Comparison of ENCODE assay signal across 10 mouse cellular contexts in the genomic region with DNA sequence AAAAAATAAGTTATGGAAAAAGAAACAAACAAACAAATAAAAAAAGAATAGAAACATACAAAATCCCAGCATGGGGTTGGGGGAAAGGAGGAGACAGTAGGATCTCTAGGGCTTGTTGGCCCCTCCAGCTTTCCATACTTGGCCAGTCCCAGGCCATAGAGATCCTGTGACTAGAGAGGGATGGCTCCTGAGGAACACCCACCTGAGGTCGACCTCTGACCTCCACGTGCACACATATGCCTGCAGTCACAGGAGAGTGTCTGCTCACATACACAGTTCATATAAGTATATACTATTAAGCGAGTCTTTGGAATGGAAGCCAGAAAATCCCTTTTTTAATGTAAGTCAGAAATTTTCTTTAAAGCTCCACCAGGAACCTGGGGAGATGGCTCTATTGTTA. TPM values are rescaled to one million over a fixed set of nuclear protein-coding genes. Genes with fewer than 3 reads are reported as not detected.
DNase-seq lines count a peak whose midpoint lies in the region; ATAC-seq and TF ChIP-seq lines count a peak whose summit lies in the region.
"Had no signal": no experiment of that assay in that cellular context is flagged by ENCODE, and none has a peak within 500 bp of the region (broad histone marks: within the 10 kb centered on the region; RNA-seq: fewer than 3 reads in every experiment).

No protein-coding gene starts in this region.

- WGBS in forebrain, embryonic 14.5 days: 78% methylated on average over 3 of the region's 3 CpGs
- WGBS in forebrain, embryonic 12.5 days: 81% methylated on average over 3 of the region's 3 CpGs
- WGBS in kidney, embryonic 15.5 days: 86% methylated on average over 3 of the region's 3 CpGs
- 78% methylated on average over 3 of the region's 3 CpGs for WGBS in neural tube, embryonic 14.5 days
- 80% methylated on average over 3 of the region's 3 CpGs for WGBS in limb, embryonic 10.5 days

- no peak overlapping the region for H3K4me2 ChIP-seq in forebrain, embryonic 14.5 days (ENCODE audit: low read length)
- no peak overlapping the region for H3K4me2 ChIP-seq in forebrain, embryonic 12.5 days
- no peak overlapping the region for H3K4me2 ChIP-seq in kidney, embryonic 15.5 days
- no peak overlapping the region for H3K4me2 ChIP-seq in neural tube, embryonic 14.5 days (ENCODE audit: low read depth, low read length)
- H3K4me2 ChIP-seq: limb, embryonic 13.5 days; liver, embryonic 13.5 days; midbrain, embryonic 12.5 days had no signal

- no peak for TF ChIP-seq CTCF in E14TG2a.4 (conservative IDR thresholded peaks at IDR 0.05; ENCODE audit: low read length)

- no peak for DNase-seq in forebrain, embryonic 14.5 days (ENCODE audit: low spot score)
- no peak for DNase-seq in kidney, adult 9 months
- DNase-seq in limb, embryonic 10.5 days (ENCODE audit: low spot score): no peak

- H3K4me1 ChIP-seq in forebrain, embryonic 14.5 days (ENCODE audit: control insufficient read depth, insufficient read depth, low read length): no peaks in the 10 kb centered on the region
- no peaks in the 10 kb centered on the region for H3K4me1 ChIP-seq in forebrain, embryonic 12.5 days
- H3K4me1 ChIP-seq in kidney, embryonic 15.5 days: peaks cover 5% of the 10 kb centered on the region
- H3K4me1 ChIP-seq in E14TG2a.4 (replicated peaks; ENCODE audit: low read depth, low read length): peaks cover 95% of the 10 kb centered on the region
- no peaks in the 10 kb centered on the region for H3K4me1 ChIP-seq in neural tube, embryonic 14.5 days (ENCODE audit: control insufficient read depth, insufficient read depth, low read length)
- H3K4me1 ChIP-seq in limb, embryonic 10.5 days: peaks cover 11% of the 10 kb centered on the region; the same call in 1 of the 2 replicates
- H3K4me1 ChIP-seq: liver, embryonic 13.5 days; midbrain, embryonic 12.5 days had no signal

- H3K4me3 ChIP-seq in forebrain, embryonic 14.5 days (ENCODE audit: low read depth, low read length): no peak overlapping the region
- H3K4me3 ChIP-seq in forebrain, embryonic 12.5 days (replicated peaks): no peak overlapping the region
- H3K4me3 ChIP-seq in kidney, embryonic 15.5 days (replicated peaks): no peak overlapping the region
- peak overlapping the region; percentile 43 for H3K4me3 ChIP-seq in E14TG2a.4 (replicated peaks; ENCODE audit: low read length)
- no peak overlapping the region for H3K4me3 ChIP-seq in neural tube, embryonic 14.5 days (ENCODE audit: low read depth, low read length)
- no peak overlapping the region for H3K4me3 ChIP-seq in limb, embryonic 10.5 days
- H3K4me3 ChIP-seq: limb, embryonic 13.5 days; liver, embryonic 13.5 days; midbrain, embryonic 12.5 days had no signal

- H3K36me3 ChIP-seq in forebrain, embryonic 14.5 days (ENCODE audit: control insufficient read depth, insufficient read depth, low read length): no peaks in the 10 kb centered on the region
- H3K36me3 ChIP-seq in forebrain, embryonic 12.5 days (replicated peaks): no peaks in the 10 kb centered on the region
- H3K36me3 ChIP-seq in kidney, embryonic 15.5 days: no peaks in the 10 kb centered on the region
- H3K36me3 ChIP-seq in E14TG2a.4 (ENCODE audit: insufficient read depth, low read length): peaks cover 6% of the 10 kb centered on the region; the same call in 1 of the 2 replicates
- no peaks in the 10 kb centered on the region for H3K36me3 ChIP-seq in neural tube, embryonic 14.5 days (ENCODE audit: control insufficient read depth, insufficient read depth, low read length)
- H3K36me3 ChIP-seq in limb, embryonic 10.5 days: no peaks in the 10 kb centered on the region
- H3K36me3 ChIP-seq: limb, embryonic 13.5 days; liver, embryonic 13.5 days; midbrain, embryonic 12.5 days had no signal

- H3K27ac ChIP-seq in forebrain, embryonic 14.5 days (ENCODE audit: low read depth, low read length): no peak overlapping the region
- no peak overlapping the region for H3K27ac ChIP-seq in forebrain, embryonic 12.5 days
- no peak overlapping the region for H3K27ac ChIP-seq in kidney, embryonic 15.5 days
- no peak overlapping the region for H3K27ac ChIP-seq in neural tube, embryonic 14.5 days (ENCODE audit: low read depth, low read length)
- no peak overlapping the region for H3K27ac ChIP-seq in limb, embryonic 10.5 days
- H3K27ac ChIP-seq: limb, embryonic 13.5 days; liver, embryonic 13.5 days; midbrain, embryonic 12.5 days had no signal

- H3K27me3 ChIP-seq in forebrain, embryonic 14.5 days (replicated peaks; ENCODE audit: control insufficient read depth, insufficient read depth, low read length): no peaks in the 10 kb centered on the region
- no peaks in the 10 kb centered on the region for H3K27me3 ChIP-seq in forebrain, embryonic 12.5 days
- no peaks in the 10 kb centered on the region for H3K27me3 ChIP-seq in kidney, embryonic 15.5 days
- no peaks in the 10 kb centered on the region for H3K27me3 ChIP-seq in E14TG2a.4 (ENCODE audit: insufficient read depth, low read length)
- H3K27me3 ChIP-seq in neural tube, embryonic 14.5 days (ENCODE audit: control insufficient read depth, insufficient read depth, low read length): no peaks in the 10 kb centered on the region
- H3K27me3 ChIP-seq in limb, embryonic 10.5 days (ENCODE audit: low read depth, poor library complexity, severe bottlenecking): no peaks in the 10 kb centered on the region
- H3K27me3 ChIP-seq: limb, embryonic 13.5 days; liver, embryonic 13.5 days had no signal

- H3K9me3 ChIP-seq in forebrain, embryonic 14.5 days (replicated peaks; ENCODE audit: control insufficient read depth, low read length): no peaks in the 10 kb centered on the region; the same call in 1 of the 2 replicates
- no peaks in the 10 kb centered on the region; the same call in 1 of the 2 replicates for H3K9me3 ChIP-seq in forebrain, embryonic 12.5 days
- peaks cover 3% of the 10 kb centered on the region; the same call in 1 of the 2 replicates for H3K9me3 ChIP-seq in kidney, embryonic 15.5 days (replicated peaks)
- H3K9me3 ChIP-seq in E14TG2a.4 (ENCODE audit: low read length): no peaks in the 10 kb centered on the region
- no peaks in the 10 kb centered on the region for H3K9me3 ChIP-seq in neural tube, embryonic 14.5 days (ENCODE audit: control insufficient read depth, low read length)
- H3K9me3 ChIP-seq in limb, embryonic 10.5 days (replicated peaks): no peaks in the 10 kb centered on the region

- ATAC-seq in forebrain, embryonic 14.5 days: peak; percentile 30; the same call in 1 of the 2 replicates
- no peak for ATAC-seq in forebrain, embryonic 12.5 days (ENCODE audit: low FRiP score)
- ATAC-seq in kidney, embryonic 15.5 days (replicated peaks; ENCODE audit: low FRiP score): 0 out of 2 replicates have a peak, but pooled peaks have one; percentile 35
- 0 out of 2 replicates have a peak, but pooled peaks have one; percentile 49 for ATAC-seq in neural tube, embryonic 14.5 days (ENCODE audit: low read depth)

- H3K9ac ChIP-seq in forebrain, embryonic 14.5 days (ENCODE audit: low read length): no peak overlapping the region
- H3K9ac ChIP-seq in forebrain, embryonic 12.5 days: no peak overlapping the region
- H3K9ac ChIP-seq in kidney, embryonic 15.5 days: no peak overlapping the region
- no peak overlapping the region for H3K9ac ChIP-seq in neural tube, embryonic 14.5 days (replicated peaks; ENCODE audit: low read depth, low read length)
- H3K9ac ChIP-seq: limb, embryonic 13.5 days; liver, embryonic 13.5 days; midbrain, embryonic 12.5 days had no signal

RNA-seq across cellular contexts. Expression of a gene that starts 6.4 kb away (rescaled TPM):
- polyA plus RNA-seq in forebrain, embryonic 14.5 days (2014; fragmentation: Nextera tagmentation; extraction: Ambion mirVana): 54.0 and 61.5 TPM in 2 replicates
- 36.4 and 36.6 TPM in 2 replicates for polyA plus RNA-seq in forebrain, embryonic 12.5 days (2016; fragmentation: Nextera tagmentation; extraction: Ambion mirVana)
- 36.3 and 36.6 TPM in 2 replicates for polyA plus RNA-seq in kidney, embryonic 15.5 days (2015; fragmentation: Nextera tagmentation; extraction: Ambion mirVana)
- polyA plus RNA-seq in neural tube, embryonic 14.5 days (2014; fragmentation: Nextera tagmentation; extraction: Ambion mirVana): 74.8 and 92.7 TPM in 2 replicates
- polyA plus RNA-seq in limb, embryonic 10.5 days (2016; fragmentation: Nextera tagmentation; extraction: Ambion mirVana): 36.9 and 46.6 TPM in 2 replicates
